Mouse (Mus musculus): ENCODE results near the gene Ppp1r26.
A peak's percentile ranks its signal among the peaks of the same experiment; 100 is the strongest.

The Ppp1r26 gene

DNA sequence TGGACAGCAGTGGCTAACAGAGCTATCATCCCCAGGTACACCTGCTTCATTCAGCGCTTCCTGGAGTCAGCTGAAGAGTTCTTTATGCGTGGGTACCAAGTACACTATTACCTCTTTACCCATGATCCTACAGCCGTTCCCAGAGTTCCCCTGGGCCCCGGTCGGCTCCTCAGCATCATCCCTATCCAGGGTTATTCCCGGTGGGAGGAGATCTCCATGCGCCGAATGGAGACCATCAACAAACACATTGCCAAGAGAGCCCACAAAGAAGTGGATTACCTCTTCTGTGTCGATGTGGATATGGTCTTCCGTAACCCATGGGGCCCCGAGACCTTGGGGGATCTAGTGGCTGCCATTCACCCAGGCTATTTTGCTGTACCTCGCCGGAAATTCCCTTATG, 58.1 kb downstream of the Ppp1r26 start:
- DNase-seq = peak; percentile 2
